Mouse (Mus musculus): ENCODE data around the gene Kcnab3. TPM values are rescaled to one million over a fixed set of nuclear protein-coding genes. Genes with fewer than 3 reads are reported as not detected.

Gene Kcnab3
- total RNA-seq, 2 experiments from 2014 or later: 12.3 to 17.9 TPM

Other genes starting within 250 kb of the Kcnab3 start
- gene Vamp2, start 237.8 kb upstream of the Kcnab3 start, total RNA-seq (2021): 1,000 to 10,000 TPM; 1,124 to 1,163 TPM
- gene Per1, start 231.0 kb upstream of the Kcnab3 start, total RNA-seq (2021): 10 to 100 TPM; 71.2 to 83.9 TPM
- under 1 TPM; 0.57 to 0.73 TPM for gene Hes7, start 205.9 kb upstream of the Kcnab3 start, total RNA-seq (2021)
- under 1 TPM; 0.51 to 0.64 TPM for gene 9130213A22Rik, start 203.7 kb upstream of the Kcnab3 start, total RNA-seq (2021)
- gene Aloxe3, start 200.4 kb upstream of the Kcnab3 start, total RNA-seq (2021): 1 to 10 TPM; 8.6 to 10.0 TPM
- under 1 TPM; 0.45 to 0.69 TPM for gene Alox12b, start 169.3 kb upstream of the Kcnab3 start, total RNA-seq (2021)
- gene Alox8, start 128.4 kb upstream of the Kcnab3 start, total RNA-seq (2021): 1 to 10 TPM; 3.5 to 3.6 TPM
- gene Gucy2e, start 89.2 kb upstream of the Kcnab3 start, total RNA-seq (2021): under 1 TPM; 0.49 to 0.71 TPM
- gene Cntrob, start 2.5 kb upstream of the Kcnab3 start, total RNA-seq (2021): 10 to 100 TPM; 13.2 to 15.0 TPM
- 10 to 100 TPM; 68.9 to 69.5 TPM for gene Trappc1, start 2.3 kb upstream of the Kcnab3 start, total RNA-seq (2021)
- 10 to 100 TPM; 74.8 to 82.8 TPM for gene Rnf227, start 14.2 kb downstream of the Kcnab3 start, total RNA-seq (2021)
- 100 to 1,000 TPM; 525 to 527 TPM for gene Chd3, start 43.1 kb downstream of the Kcnab3 start, total RNA-seq (2021)
- gene Naa38, start 69.2 kb downstream of the Kcnab3 start, total RNA-seq (2021): 10 to 100 TPM; 84.2 to 85.7 TPM
- gene Cyb5d1, start 69.4 kb downstream of the Kcnab3 start, total RNA-seq (2021): 10 to 100 TPM; 37.9 to 39.8 TPM
- 1 to 10 TPM; 2.8 to 3.0 TPM for gene Tmem88, start 72.0 kb downstream of the Kcnab3 start, total RNA-seq (2021)
- 10 to 100 TPM; 42.7 to 43.9 TPM for gene Kdm6b, start 87.4 kb downstream of the Kcnab3 start, total RNA-seq (2021)
- 1 to 10 TPM; 4.2 to 5.7 TPM for gene Dnah2, start 222.9 kb downstream of the Kcnab3 start, total RNA-seq (2021)
- 100 to 1,000 TPM; 147 to 154 TPM for gene Efnb3, start 233.9 kb downstream of the Kcnab3 start, total RNA-seq (2021)